Mouse (Mus musculus) bone marrow macrophage, adult 2 months (primary cell): ENCODE data around the gene Slc39a7.

ENCODE experiments used
- CTCF ChIP-seq: IDR thresholded peaks from 2 replicates; pipeline ENCODE4 v1.5.1; 2012; ENCODE audit warnings: low read depth, mild to moderate bottlenecking, low read length, moderate library complexity
- POLR2A ChIP-seq: IDR thresholded peaks from 2 replicates; pipeline ENCODE4 v1.6.1; 2012; ENCODE audit warnings: mild to moderate bottlenecking, low read depth, low read length, borderline replicate concordance

- TF ChIP-seq CTCF (no peak), POLR2A (no peak)
Measured at GRCm38 (mm10) chr17:34038878-34039561, 7.5 kb upstream of the Slc39a7 start, which contains the start of gene Col11a2.
